Mouse (Mus musculus): Measurements from ENCODE around the gene Cuta.

DNA sequence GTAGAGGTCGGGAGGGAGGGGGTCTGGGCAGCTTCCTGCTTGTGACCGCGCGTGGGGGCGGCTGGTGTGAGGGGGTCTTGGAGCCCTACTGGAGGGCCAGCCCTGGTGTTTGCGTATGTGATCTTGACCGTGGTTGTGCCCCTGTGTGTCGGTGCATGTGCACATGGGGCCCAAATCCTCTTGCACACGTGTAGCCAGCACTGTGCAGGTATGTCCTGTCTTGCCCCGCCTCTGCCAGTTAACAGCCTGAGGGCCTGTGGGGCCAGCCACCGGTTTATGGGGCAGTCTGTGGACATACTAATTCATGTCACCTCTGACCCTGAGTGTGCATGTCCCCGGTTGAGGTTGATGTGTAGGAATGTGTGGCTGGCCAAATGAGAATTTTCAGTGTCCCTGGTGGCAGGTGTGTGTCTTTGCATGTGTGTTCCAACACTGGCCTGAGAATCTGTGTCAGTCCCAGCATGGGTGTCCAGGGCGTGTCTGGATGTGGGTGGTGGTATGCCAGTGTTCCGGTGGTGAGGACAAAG, 9.7 kb upstream of the Cuta start:
- TF ChIP-seq CTCF (IDR thresholded peaks at IDR 0.05; ENCODE audit: insufficient read depth, low read depth, low read length) = no peak
- no peak for TF ChIP-seq POLR2A (IDR thresholded peaks at IDR 0.05; ENCODE audit: insufficient read depth, low read depth, low read length)
